Mouse (Mus musculus) cerebral cortex, adult 2 months (tissue): ENCODE results near the gene Vtcn1.

Source experiments
- WGBS: fragments of 180-500 bp; shearing (Covaris S2); methylation state at CpG from one replicate; pipeline ENCODE4 v1.1.7; 2018; 5-methylcytosine and 5-hydroxymethylcytosine counted together

Gene Vtcn1

DNA sequence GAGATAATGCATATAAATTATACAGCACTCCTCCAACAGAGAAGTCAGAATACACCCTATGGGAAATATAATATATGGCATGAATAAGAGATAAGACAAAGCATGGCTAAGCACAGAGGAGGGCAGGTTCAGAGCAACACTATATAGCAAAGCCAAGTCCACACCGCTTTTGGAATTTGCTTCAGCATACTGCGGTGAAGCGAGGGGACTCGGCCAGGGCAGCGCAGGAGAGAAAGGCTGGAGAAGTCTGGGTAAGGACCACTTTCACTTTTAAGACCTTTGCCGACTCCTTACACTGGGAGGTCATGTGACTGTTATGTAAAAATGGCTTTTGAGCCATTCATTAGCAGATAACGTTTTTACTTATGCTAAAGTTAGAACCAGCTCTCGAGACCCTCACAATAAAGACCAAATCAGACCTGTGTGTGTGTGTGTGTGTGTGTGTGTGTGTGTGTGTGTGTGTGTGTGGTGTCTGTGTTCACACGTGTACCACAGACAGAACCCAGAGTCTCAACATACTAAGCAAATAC lies 95.4 kb downstream of the Vtcn1 start:
- WGBS: 82% methylated on average over 9 of the region's 9 CpGs

- 1% methylated on average over 39 of the region's 39 CpGs for WGBS
Measured at GRCm38 (mm10) chr3:100921825-100922505, 96.7 kb downstream of the Vtcn1 start, which contains the start of gene Trim45. Gene Trim45, plus strand, starts transcription at chr3:100922202.

DNA sequence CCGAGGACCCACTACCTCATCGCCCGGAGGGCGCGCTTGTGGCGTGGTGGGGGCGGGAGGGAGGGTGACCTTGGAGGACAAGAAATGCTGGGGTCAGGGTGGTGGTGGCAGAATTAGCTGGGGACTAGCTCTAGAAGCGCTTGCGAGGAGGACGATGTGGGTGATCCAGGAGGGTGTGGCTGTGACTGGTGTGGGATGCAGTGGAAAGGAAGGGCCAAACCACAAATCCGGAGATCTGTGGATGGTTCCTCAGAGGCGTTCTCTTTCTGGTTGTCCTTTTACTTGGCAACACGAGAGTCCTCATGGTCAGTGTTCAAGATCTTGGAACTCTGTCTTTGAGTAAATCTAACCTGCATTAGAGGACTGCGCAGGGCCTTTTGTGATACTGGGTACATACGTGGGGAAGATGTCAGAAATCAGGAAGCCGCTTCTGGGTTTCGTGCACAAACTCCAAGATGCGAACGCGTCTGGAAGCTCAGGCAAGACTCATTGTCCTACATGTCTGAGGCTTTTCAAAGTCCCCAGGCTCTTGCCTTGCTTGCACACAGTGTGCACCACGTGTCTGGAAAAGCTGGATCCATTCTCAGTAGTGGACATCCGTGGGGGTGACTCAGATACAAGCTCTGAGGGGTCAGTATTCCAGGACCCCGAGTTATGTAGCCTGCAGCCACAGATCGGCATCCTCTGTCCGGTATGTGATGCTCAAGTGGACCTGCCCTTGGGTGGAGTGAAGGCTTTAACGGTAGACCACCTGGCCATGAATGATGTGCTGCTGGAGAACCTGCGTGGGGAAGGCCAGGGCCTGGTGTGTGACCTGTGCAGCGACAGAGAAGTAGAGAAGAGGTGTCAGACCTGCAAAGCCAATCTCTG lies 97.5 kb downstream of the Vtcn1 start:
- WGBS: 25% methylated on average over 28 of the region's 28 CpGs

GRCm38 (mm10) chr3:100924065-100924732 lies 98.9 kb downstream of the Vtcn1 start:
- WGBS: 36% methylated on average over 6 of the region's 6 CpGs

DNA sequence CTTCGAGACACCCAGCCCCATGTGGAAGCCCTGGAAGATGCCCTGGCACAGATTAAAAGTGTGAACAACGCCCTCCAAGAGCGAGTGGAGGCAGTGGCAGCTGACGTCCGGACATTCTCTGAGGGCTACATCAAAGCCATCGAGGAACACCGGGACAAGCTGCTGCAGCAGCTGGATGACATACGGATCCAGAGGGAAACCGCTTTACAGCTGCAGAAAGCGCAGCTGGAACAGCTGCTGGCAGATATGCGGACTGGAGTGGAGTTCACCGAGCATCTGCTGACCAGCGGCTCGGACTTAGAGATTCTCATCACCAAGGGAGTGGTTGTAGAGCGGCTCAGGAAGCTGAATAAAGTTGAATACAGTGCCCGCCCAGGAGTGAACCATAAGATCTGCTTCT lies 99.9 kb downstream of the Vtcn1 start:
- 84% methylated on average over 16 of the region's 16 CpGs for WGBS

- 95% methylated on average over 23 of the region's 23 CpGs for WGBS
Measured at GRCm38 (mm10) chr3:100931332-100932076, 106.2 kb downstream of the Vtcn1 start.

GRCm38 (mm10) chr3:100932077-100932944 lies 107.1 kb downstream of the Vtcn1 start:
- 83% methylated on average over 11 of the region's 11 CpGs for WGBS

DNA sequence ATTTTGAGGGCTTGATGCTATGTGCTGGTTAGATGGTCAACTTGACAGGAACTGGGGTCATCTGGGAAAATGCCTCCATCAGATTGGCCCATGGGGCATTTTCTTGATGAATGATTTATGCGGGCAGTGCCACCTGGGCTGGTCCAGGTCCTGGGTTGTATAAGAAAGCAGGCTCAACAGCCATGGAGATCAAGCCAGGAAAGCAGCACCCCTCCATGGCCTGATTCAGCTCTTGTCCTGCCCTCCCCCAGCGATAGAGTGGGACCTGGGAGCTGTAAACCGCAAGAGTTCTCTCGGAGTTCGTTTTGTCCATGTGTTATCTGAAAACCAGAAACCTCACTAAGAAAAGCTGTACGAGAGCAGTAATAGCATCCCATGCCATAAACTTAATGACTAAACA lies 110.3 kb downstream of the Vtcn1 start:
- 98% methylated on average over 6 of the region's 6 CpGs for WGBS

GRCm38 (mm10) chr3:100936201-100936600 lies 110.9 kb downstream of the Vtcn1 start:
- 95% methylated on average over 6 of the region's 6 CpGs for WGBS

GRCm38 (mm10) chr3:100938211-100938610 lies 113.0 kb downstream of the Vtcn1 start:
- 94% methylated on average over 4 of the region's 4 CpGs for WGBS

GRCm38 (mm10) chr3:100940496-100941037 lies 115.3 kb downstream of the Vtcn1 start:
- 85% methylated on average over 4 of the region's 4 CpGs for WGBS
